Mouse (Mus musculus) lung, adult 2 months (tissue): ENCODE results near the gene Snrpa.

Source experiments
- CTCF ChIP-seq: fragments of 200-500 bp; IDR thresholded peaks from 2 replicates; pipeline ENCODE4 v1.5.1; 2011; ENCODE audit warnings: mild to moderate bottlenecking, low read length, control low read depth; ENCODE audit not compliant: insufficient read depth
- POLR2A ChIP-seq: fragments of 200-500 bp; IDR thresholded peaks from 2 replicates; pipeline ENCODE4 v1.6.1; 2011; ENCODE audit warnings: low read depth, mild to moderate bottlenecking, control low read depth, low read length, borderline replicate concordance; ENCODE audit errors: extremely low read depth

GRCm38 (mm10) chr7:27227676-27228075, 31.6 kb upstream of the Snrpa start:
- TF ChIP-seq CTCF (no peak), POLR2A (no peak)
